Mouse (Mus musculus) megakaryocyte, embryonic 14.5 days (primary cell): ENCODE results near the gene Col13a1. TPM values are rescaled to one million over a fixed set of nuclear protein-coding genes. Genes with fewer than 3 reads are reported as not detected.

Experiments used
- H3K27me3 ChIP-seq: replicated peaks from 2 replicates; pipeline ENCODE3; 2012; ENCODE audit warnings: inconsistent platforms
- H3K36me3 ChIP-seq: replicated peaks from 2 replicates; pipeline ENCODE3; 2012; ENCODE audit warnings: low read length, inconsistent platforms, mixed read lengths
- H3K4me1 ChIP-seq: 2 replicates; pipeline ENCODE4 v1.6.1; 2012; ENCODE audit warnings: inconsistent platforms
- H3K4me3 ChIP-seq: replicated peaks from 2 replicates; pipeline ENCODE3; 2012; ENCODE audit warnings: moderate library complexity, mild to moderate bottlenecking, inconsistent platforms
- H3K9me3 ChIP-seq: 2 replicates; pipeline ENCODE4 v1.6.1; 2012; ENCODE audit warnings: inconsistent platforms
- FLI1 ChIP-seq: IDR thresholded peaks from 2 replicates; pipeline ENCODE4 v1.6.1; 2012; ENCODE audit warnings: low read length, inconsistent platforms, mixed read lengths
- GATA1 ChIP-seq: IDR thresholded peaks from 3 replicates; pipeline ENCODE4 v1.6.1; 2012; ENCODE audit warnings: mixed read lengths, low read length, inconsistent platforms, borderline replicate concordance
- polyA plus RNA-seq: library from polyadenylated mRNA; stranded (reverse); fragments of >175 nt; gene quantifications from 2 replicates; pipeline ENCODE4 v1.2.3, GENCODE M21; 2012; ENCODE audit warnings: low replicate concordance; ENCODE audit not compliant: insufficient read depth

Col13a1 gene
- polyA plus RNA-seq, 1 experiment: not detected

DNA sequence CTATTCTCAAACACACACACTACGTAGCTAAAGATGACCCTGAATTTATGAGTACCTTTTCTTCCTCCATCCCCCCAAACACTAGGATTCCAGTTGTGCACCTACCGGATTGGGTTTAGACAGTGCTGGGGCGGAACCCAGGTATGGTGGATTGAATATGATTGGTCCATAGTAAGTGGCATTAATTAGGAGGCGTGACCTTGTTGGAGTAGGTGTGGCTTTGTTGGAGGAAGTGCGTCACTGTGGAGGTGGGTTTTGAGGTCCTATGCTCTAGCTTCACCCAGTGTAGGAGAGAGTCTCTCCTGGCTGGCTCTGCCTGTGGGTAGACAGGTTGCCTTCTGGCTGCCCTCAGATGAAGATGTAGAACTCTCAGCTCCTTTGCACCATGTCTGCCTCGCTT lies 144.6 kb downstream of the Col13a1 start:
- peaks cover 13% of the 10 kb centered on the region for H3K27me3 ChIP-seq
- no peak overlapping the region for H3K4me3 ChIP-seq
- peaks cover 4% of the 10 kb centered on the region; the same call in 1 of the 2 replicates for H3K9me3 ChIP-seq
- no peaks in the 10 kb centered on the region for H3K36me3 ChIP-seq
- no peaks in the 10 kb centered on the region for H3K4me1 ChIP-seq
- TF ChIP-seq GATA1: no peak
- TF ChIP-seq FLI1: no peak

- H3K4me1 ChIP-seq: no peaks in the 10 kb centered on the region
- no peak overlapping the region for H3K4me3 ChIP-seq
- H3K9me3 ChIP-seq: peaks cover 4% of the 10 kb centered on the region; the same call in 1 of the 2 replicates
- peaks cover 15% of the 10 kb centered on the region for H3K27me3 ChIP-seq
- H3K36me3 ChIP-seq: no peaks in the 10 kb centered on the region
- TF ChIP-seq FLI1: no peak
- no peak for TF ChIP-seq GATA1
Measured at GRCm38 (mm10) chr10:61832713-61833112, 146.2 kb downstream of the Col13a1 start.

- no peaks in the 10 kb centered on the region for H3K4me1 ChIP-seq
- TF ChIP-seq FLI1: no peak
- no peak for TF ChIP-seq GATA1
- peaks cover 11% of the 10 kb centered on the region for H3K27me3 ChIP-seq
- peaks cover 4% of the 10 kb centered on the region; the same call in 1 of the 2 replicates for H3K9me3 ChIP-seq
- no peak overlapping the region for H3K4me3 ChIP-seq
- no peaks in the 10 kb centered on the region for H3K36me3 ChIP-seq
Measured at GRCm38 (mm10) chr10:61831741-61832140, 147.2 kb downstream of the Col13a1 start.

GRCm38 (mm10) chr10:61831251-61831650 lies 147.7 kb downstream of the Col13a1 start:
- Histone ChIP-seq H3K27me3 (peaks cover 11% of the 10 kb centered on the region), H3K36me3 (no peaks in the 10 kb centered on the region), H3K4me3 (no peak overlapping the region), H3K4me1 (no peaks in the 10 kb centered on the region), H3K9me3 (peaks cover 4% of the 10 kb centered on the region; the same call in 1 of the 2 replicates)
- TF ChIP-seq GATA1: no peak
- TF ChIP-seq FLI1: no peak

DNA sequence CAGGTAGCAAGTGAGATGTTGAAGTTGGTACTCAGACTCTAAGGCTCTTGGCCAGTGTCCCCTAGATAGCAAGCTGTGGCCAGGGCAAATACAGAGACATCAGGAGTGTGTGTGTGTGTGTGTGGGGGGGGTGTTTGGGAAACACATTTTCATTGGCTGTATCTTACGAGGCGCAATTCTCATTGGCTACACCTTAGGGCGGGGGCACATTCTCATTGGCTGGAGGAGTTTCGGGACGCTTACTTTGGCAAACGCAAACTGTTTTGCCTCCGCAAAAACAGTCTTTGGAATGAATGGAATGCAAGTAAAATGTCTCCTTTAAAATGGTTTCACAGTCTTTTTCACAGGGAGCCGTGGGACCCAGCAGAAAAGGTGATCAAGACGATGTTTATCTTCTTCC lies 148.1 kb downstream of the Col13a1 start:
- Histone ChIP-seq H3K4me3 (no peak overlapping the region), H3K27me3 (peaks cover 11% of the 10 kb centered on the region), H3K4me1 (no peaks in the 10 kb centered on the region), H3K9me3 (peaks cover 4% of the 10 kb centered on the region; the same call in 1 of the 2 replicates), H3K36me3 (no peaks in the 10 kb centered on the region)
- TF ChIP-seq GATA1 (no peak), FLI1 (no peak)

DNA sequence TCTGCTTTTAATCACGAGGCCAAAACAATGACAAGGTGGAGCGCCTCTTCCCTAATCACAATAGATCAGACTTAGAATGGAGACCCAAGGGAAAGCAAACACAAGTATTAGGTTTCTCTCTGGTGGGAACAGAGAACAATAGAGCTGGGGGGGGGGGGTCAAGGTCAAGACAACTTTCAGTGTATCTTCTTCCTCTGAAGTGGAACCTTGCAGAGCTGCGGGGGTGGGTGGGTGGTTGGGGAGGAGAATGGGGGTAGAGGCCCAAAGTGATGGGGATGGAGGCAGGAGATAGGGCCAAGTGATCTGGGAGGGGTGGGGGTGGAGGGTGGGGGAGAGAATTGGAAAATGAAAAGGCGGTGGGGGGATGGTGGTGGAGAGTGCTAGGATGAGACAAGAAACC lies 149.9 kb downstream of the Col13a1 start:
- no peaks in the 10 kb centered on the region for H3K4me1 ChIP-seq
- H3K36me3 ChIP-seq: no peaks in the 10 kb centered on the region
- TF ChIP-seq FLI1: no peak
- no peak for TF ChIP-seq GATA1
- H3K4me3 ChIP-seq: no peak overlapping the region
- peaks cover 13% of the 10 kb centered on the region for H3K27me3 ChIP-seq
- no peaks in the 10 kb centered on the region for H3K9me3 ChIP-seq

GRCm38 (mm10) chr10:61827950-61828936 lies 150.7 kb downstream of the Col13a1 start:
- TF ChIP-seq GATA1 (no peak), FLI1 (no peak)
- Histone ChIP-seq H3K9me3 (no peaks in the 10 kb centered on the region), H3K4me1 (no peaks in the 10 kb centered on the region), H3K27me3 (peaks cover 13% of the 10 kb centered on the region), H3K4me3 (no peak overlapping the region), H3K36me3 (no peaks in the 10 kb centered on the region)

- H3K4me3 ChIP-seq: no peak overlapping the region
- no peaks in the 10 kb centered on the region for H3K36me3 ChIP-seq
- no peaks in the 10 kb centered on the region for H3K9me3 ChIP-seq
- H3K27me3 ChIP-seq: peaks cover 10% of the 10 kb centered on the region
- TF ChIP-seq FLI1 (no peak), GATA1 (no peak)
- no peaks in the 10 kb centered on the region for H3K4me1 ChIP-seq
Measured at GRCm38 (mm10) chr10:61826753-61827435, 152.0 kb downstream of the Col13a1 start.

GRCm38 (mm10) chr10:61825979-61826752 lies 152.7 kb downstream of the Col13a1 start:
- no peaks in the 10 kb centered on the region for H3K9me3 ChIP-seq
- no peaks in the 10 kb centered on the region for H3K36me3 ChIP-seq
- TF ChIP-seq GATA1 (no peak), FLI1 (no peak)
- no peaks in the 10 kb centered on the region for H3K4me1 ChIP-seq
- H3K4me3 ChIP-seq: no peak overlapping the region
- H3K27me3 ChIP-seq: peaks cover 7% of the 10 kb centered on the region

DNA sequence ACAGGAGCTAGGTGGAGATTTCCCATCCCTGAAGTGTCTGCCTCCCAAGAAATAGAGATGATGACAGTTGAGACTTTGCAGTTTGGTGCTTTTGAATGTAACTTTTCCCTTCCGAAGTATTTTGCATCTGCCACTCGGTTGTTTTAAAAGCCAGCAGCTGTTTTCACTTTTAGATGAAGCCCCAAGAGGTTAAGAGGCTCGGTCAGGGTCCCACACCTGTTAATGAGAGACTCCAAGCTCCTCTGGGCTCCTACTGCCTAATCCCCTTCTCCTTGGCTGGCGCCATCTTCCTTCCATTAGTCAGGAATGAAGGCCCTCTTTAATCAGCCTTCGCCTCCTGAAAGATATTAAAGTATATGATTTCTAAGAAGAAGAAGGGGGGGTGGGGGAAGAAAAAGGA lies 153.4 kb downstream of the Col13a1 start:
- Histone ChIP-seq H3K4me1 (no peaks in the 10 kb centered on the region), H3K9me3 (no peaks in the 10 kb centered on the region), H3K4me3 (no peak overlapping the region), H3K36me3 (no peaks in the 10 kb centered on the region), H3K27me3 (peaks cover 4% of the 10 kb centered on the region)
- TF ChIP-seq FLI1 (no peak), GATA1 (no peak)
